Mouse (Mus musculus) neural tube, embryonic 11.5 days (tissue): Measurements from ENCODE around the gene Barhl2. TPM values are rescaled to one million over a fixed set of nuclear protein-coding genes. Genes with fewer than 3 reads are reported as not detected.

Experiments used
- ATAC-seq: fragments of 200-750 bp; cut with Nextera tagmentation; 2 replicates; pipeline ENCODE4 v1.8.0; 2017; ENCODE audit warnings: moderate number of reproducible peaks, mild to moderate bottlenecking, moderate TSS enrichment, moderate library complexity; ENCODE audit not compliant: insufficient read depth, low FRiP score, low TSS enrichment
- DNase-seq: peaks from one replicate; pipeline ENCODE4 v3.0.0-alpha.2; 2015; ENCODE audit warnings: low spot score
- H3K27ac ChIP-seq: fragments of 300-500 bp; sonication (generic); 2 replicates; pipeline ENCODE4 v1.5.1; 2014; ENCODE audit warnings: low read depth, mild to moderate bottlenecking, low read length
- H3K27me3 ChIP-seq: fragments of 300-500 bp; sonication (generic); 2 replicates; pipeline ENCODE4 v1.6.1; 2014; ENCODE audit warnings: mild to moderate bottlenecking, low read length, mixed read lengths; ENCODE audit not compliant: control insufficient read depth, insufficient read depth
- H3K36me3 ChIP-seq: fragments of 300-500 bp; sonication (generic); 2 replicates; pipeline ENCODE4 v1.6.1; 2014; ENCODE audit warnings: mild to moderate bottlenecking, low read length, moderate library complexity, mixed read lengths; ENCODE audit not compliant: control insufficient read depth, insufficient read depth
- H3K4me1 ChIP-seq: fragments of 300-500 bp; sonication (generic); 2 replicates; pipeline ENCODE4 v1.6.1; 2014; ENCODE audit warnings: low read length, mixed read lengths; ENCODE audit not compliant: control insufficient read depth, insufficient read depth
- H3K4me2 ChIP-seq: fragments of 300-500 bp; sonication (generic); 2 replicates; pipeline ENCODE4 v1.6.1; 2014; ENCODE audit warnings: low read depth, mild to moderate bottlenecking, moderate library complexity
- H3K4me3 ChIP-seq: fragments of 300-500 bp; sonication (generic); 2 replicates; pipeline ENCODE4 v1.5.1; 2014; ENCODE audit warnings: low read depth, low read length
- H3K9ac ChIP-seq: fragments of 300-500 bp; sonication (generic); 2 replicates; pipeline ENCODE4 v1.6.1; 2014; ENCODE audit warnings: mild to moderate bottlenecking, low read length
- H3K9me3 ChIP-seq: fragments of 300-500 bp; sonication (generic); 2 replicates; pipeline ENCODE4 v1.6.1; 2016; ENCODE audit warnings: low read length; ENCODE audit not compliant: control insufficient read depth
- WGBS: fragments of 180-500 bp; shearing (Covaris S2); extraction: QIAGEN DNeasy Blood & Tissue Kit; methylation state at CpG from one replicate; pipeline ENCODE4 v1.1.7; 2014; 5-methylcytosine and 5-hydroxymethylcytosine counted together
- polyA plus RNA-seq: library from polyadenylated mRNA; unstranded; fragments of >200 nt; fragmentation: Nextera tagmentation; extraction: Ambion mirVana; gene quantifications from 2 replicates; pipeline ENCODE4 v1.2.1, GENCODE M21; 2014

The Barhl2 gene
- polyA plus RNA-seq: 3.9 and 4.2 TPM in 2 replicates

GRCm38 (mm10) chr5:106457986-106458476 is at the start of gene Barhl2:
Gene Barhl2, minus strand, starts transcription at chr5:106458166.
- WGBS: 0% methylated on average over 40 of the region's 57 CpGs

DNA sequence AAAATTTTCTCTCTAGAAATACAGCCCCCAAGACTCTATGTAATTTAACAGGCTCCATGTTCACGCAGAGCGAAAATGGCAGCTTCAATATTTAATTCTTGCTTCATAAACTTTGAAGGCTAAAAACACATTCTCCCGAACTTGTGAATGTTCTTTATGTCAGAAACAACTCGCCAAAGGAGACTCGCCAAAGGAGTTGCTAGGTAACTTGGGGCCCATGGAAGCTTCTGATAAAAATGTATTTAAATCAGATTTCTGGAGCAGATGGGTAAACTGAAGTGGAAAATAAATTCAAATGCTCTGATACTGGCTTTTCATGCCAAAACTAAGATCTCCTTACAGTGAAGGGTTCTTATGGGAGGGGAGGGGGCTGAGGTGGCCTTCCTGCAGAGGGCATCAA is 48.1 kb upstream of the Barhl2 start:
- Histone ChIP-seq H3K27ac (no peak overlapping the region), H3K4me3 (no peak overlapping the region), H3K27me3 (no peaks in the 10 kb centered on the region), H3K9ac (no peak overlapping the region), H3K4me2 (no peak overlapping the region), H3K9me3 (no peaks in the 10 kb centered on the region), H3K4me1 (0 out of 2 replicates have a peak, but pooled peaks cover 5% of the 10 kb centered on the region), H3K36me3 (no peaks in the 10 kb centered on the region)
- WGBS: 93% methylated on average over 5 of the region's 5 CpGs
- DNase-seq (no peak), ATAC-seq (no peak)

More at GRCm38 (mm10) chr5:106457986-106458476, at the start of gene Barhl2:
- Histone ChIP-seq H3K9me3 (no peaks in the 10 kb centered on the region), H3K9ac (peak within 1 kb of the TSS; percentile 16; the same call in 1 of the 2 replicates), H3K4me1 (no peaks in the 10 kb centered on the region; the same call in 1 of the 2 replicates), H3K36me3 (no peaks in the 10 kb centered on the region), H3K4me3 (peak within 1 kb of the TSS; percentile 44), H3K27ac (0 out of 2 replicates have a peak within 1 kb of the TSS, but pooled peaks have one; percentile 20), H3K27me3 (peaks cover 94% of the 10 kb centered on the region), H3K4me2 (peak within 1 kb of the TSS; percentile 94)
- ATAC-seq: peak; percentile 33; the same call in 1 of the 2 replicates
- DNase-seq: peak; percentile 57

DNA sequence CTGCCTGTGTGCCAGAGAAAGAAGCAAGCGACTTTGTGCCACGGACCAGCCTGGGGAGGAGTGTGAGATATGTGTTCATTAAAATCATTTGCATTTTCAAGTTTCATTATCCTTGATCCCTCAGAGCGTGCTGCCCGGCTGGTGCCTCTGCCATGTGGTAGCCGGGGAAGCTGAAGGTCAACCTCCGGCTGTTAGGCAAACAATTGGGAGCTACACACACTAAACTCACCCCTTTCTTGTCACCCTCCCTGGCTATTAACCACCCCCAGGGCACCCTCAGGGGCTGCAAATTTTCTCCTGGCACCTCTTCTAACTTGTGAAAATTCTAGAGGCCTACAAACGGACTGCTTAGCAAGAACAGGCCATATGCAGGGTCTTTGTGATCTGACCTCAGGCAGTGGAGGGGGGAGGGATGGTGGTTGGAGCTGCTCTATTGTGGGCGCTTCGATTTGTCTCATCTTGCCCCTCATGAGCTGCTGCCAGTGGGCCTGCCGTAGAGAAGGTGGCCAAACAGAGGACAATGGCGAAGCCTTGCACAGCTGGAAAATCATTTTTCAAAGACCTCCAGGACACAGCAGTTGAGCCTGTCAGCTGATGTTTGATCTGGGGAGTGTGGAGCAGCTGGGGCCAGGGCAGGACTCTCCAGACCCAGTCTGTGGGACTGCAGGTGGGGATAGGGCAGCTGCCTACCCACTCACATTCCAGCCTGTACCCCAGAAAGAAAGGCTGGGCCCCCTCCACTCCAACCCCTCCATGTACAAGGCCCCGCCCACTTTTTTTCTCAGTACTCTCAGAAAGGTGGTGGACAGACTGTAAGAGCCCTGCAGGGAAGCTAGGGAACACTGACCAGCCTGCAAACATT is 44.9 kb upstream of the Barhl2 start:
- no peaks in the 10 kb centered on the region for H3K9me3 ChIP-seq
- no peak overlapping the region for H3K9ac ChIP-seq
- 0 out of 2 replicates have a peak, but pooled peaks cover 5% of the 10 kb centered on the region for H3K4me1 ChIP-seq
- H3K27ac ChIP-seq: no peak overlapping the region
- peak; percentile 63; the same call in 1 of the 2 replicates for ATAC-seq
- no peak overlapping the region for H3K4me3 ChIP-seq
- H3K36me3 ChIP-seq: no peaks in the 10 kb centered on the region
- no peak overlapping the region for H3K4me2 ChIP-seq
- DNase-seq: peak; percentile 48
- no peaks in the 10 kb centered on the region for H3K27me3 ChIP-seq
- 37% methylated on average over 12 of the region's 12 CpGs for WGBS

DNA sequence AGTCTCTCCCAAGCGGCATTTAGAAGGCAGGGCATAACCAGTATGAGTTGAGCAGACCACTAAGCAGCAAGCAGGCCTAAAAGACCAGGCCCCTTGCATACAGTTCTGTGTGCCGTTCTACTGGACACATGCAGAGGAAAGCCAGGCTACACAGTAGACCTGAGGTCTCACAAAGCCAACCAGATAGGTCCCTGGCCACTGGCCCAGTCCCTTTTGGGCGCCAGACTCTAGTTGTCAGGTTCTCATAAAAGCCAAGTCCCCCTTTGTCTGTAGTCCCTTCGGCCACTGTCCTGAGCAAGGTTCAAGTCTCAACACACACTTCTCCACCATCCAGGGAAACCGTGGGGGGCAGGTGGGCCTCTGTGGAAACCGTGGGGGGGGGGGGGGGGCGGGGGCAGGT is 44.3 kb upstream of the Barhl2 start:
- H3K9me3 ChIP-seq: no peaks in the 10 kb centered on the region
- no peak overlapping the region for H3K4me3 ChIP-seq
- no peak overlapping the region for H3K4me2 ChIP-seq
- WGBS: 84% methylated on average over 5 of the region's 7 CpGs
- 0 out of 2 replicates have a peak, but pooled peaks cover 5% of the 10 kb centered on the region for H3K4me1 ChIP-seq
- no peaks in the 10 kb centered on the region for H3K27me3 ChIP-seq
- H3K36me3 ChIP-seq: no peaks in the 10 kb centered on the region
- peak; percentile 6; the same call in 1 of the 2 replicates for ATAC-seq
- H3K27ac ChIP-seq: no peak overlapping the region
- DNase-seq: no peak
- H3K9ac ChIP-seq: no peak overlapping the region

GRCm38 (mm10) chr5:106491771-106492170 is 33.8 kb upstream of the Barhl2 start:
- ATAC-seq (no peak), DNase-seq (no peak)
- 67% methylated on average over 8 of the region's 8 CpGs for WGBS

DNA sequence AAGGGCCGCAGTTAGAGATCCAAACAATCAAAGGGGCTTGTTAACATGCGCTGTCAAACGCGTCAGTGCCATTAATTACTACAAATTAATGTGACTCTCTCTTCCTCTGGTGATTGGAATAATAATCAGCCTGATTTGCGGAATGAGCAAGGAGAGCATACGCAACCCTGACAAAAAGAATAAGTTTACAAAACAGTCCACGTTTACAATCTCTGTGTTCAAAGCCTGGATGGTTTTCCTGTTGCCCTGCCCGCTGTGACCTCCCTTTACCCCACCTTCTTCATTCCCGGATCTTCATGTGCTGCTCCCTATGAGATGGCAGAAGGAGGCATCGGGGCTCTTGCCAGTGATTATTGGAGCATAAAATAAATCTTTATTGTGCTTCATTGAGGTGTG is 14.1 kb upstream of the Barhl2 start:
- ATAC-seq (no peak), DNase-seq (no peak)
- 0 out of 2 replicates have a peak, but pooled peaks cover 3% of the 10 kb centered on the region for H3K4me1 ChIP-seq
- no peak overlapping the region for H3K27ac ChIP-seq
- WGBS: 3% methylated on average over 10 of the region's 10 CpGs
- no peaks in the 10 kb centered on the region for H3K36me3 ChIP-seq
- H3K27me3 ChIP-seq: peaks cover 63% of the 10 kb centered on the region
- no peaks in the 10 kb centered on the region for H3K9me3 ChIP-seq
- H3K4me2 ChIP-seq: no peak overlapping the region
- no peak overlapping the region for H3K9ac ChIP-seq
- no peak overlapping the region for H3K4me3 ChIP-seq

More at GRCm38 (mm10) chr5:106491771-106492170, 33.8 kb upstream of the Barhl2 start:
- H3K4me1 ChIP-seq: no peaks in the 10 kb centered on the region
- H3K27ac ChIP-seq: no peak overlapping the region
- no peaks in the 10 kb centered on the region for H3K27me3 ChIP-seq
- no peaks in the 10 kb centered on the region for H3K9me3 ChIP-seq
- H3K4me3 ChIP-seq: no peak overlapping the region
- no peaks in the 10 kb centered on the region for H3K36me3 ChIP-seq
- H3K4me2 ChIP-seq: no peak overlapping the region
- H3K9ac ChIP-seq: no peak overlapping the region

GRCm38 (mm10) chr5:106471235-106472104 is 13.5 kb upstream of the Barhl2 start:
- Histone ChIP-seq H3K9ac (no peak overlapping the region), H3K4me2 (no peak overlapping the region)
- DNase-seq: peak; percentile 33

DNA sequence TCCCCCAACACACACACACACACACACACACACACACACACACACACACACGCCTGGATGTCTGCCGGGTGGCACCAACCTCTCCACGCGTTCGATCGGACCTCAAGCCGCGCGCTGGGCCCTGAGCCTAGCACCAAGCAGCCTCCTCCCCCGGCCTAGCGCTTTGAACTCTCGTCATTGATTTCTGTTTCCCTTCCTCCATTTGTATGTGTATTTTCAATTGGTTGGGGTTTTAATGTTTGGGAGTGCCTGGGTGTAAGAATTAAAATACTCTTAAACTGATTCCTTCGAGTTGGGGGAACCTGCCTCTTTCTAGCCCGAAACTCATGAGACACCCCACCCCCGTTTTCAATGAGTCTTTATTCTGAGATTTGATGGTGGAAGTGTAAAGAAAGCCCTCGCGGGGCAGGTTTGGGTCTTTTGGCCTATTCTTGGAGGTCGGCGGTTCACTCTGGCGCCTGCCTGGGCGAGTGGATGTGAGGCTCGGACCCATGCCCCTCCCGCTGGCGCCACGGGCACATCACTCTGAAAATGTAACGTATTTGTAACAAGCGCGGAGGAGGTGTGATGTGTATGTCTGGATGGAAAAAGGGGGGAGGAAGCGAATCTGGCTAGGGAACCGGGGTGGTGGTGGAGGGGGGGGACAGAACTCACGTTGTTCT is 7.3 kb upstream of the Barhl2 start:
- Histone ChIP-seq H3K36me3 (no peaks in the 10 kb centered on the region), H3K4me2 (no peak overlapping the region), H3K27me3 (peaks cover 97% of the 10 kb centered on the region), H3K4me3 (no peak overlapping the region), H3K27ac (0 out of 2 replicates have a peak overlapping the region, but pooled peaks have one; percentile 14), H3K9me3 (no peaks in the 10 kb centered on the region), H3K4me1 (0 out of 2 replicates have a peak, but pooled peaks cover 3% of the 10 kb centered on the region), H3K9ac (no peak overlapping the region)
- ATAC-seq (no peak), DNase-seq (no peak)
- WGBS: under 1% methylated on average over 31 of the region's 31 CpGs

More at GRCm38 (mm10) chr5:106471235-106472104, 13.5 kb upstream of the Barhl2 start:
- ATAC-seq: no peak
- no peak overlapping the region for H3K27ac ChIP-seq
- no peaks in the 10 kb centered on the region for H3K9me3 ChIP-seq
- no peaks in the 10 kb centered on the region for H3K36me3 ChIP-seq
- WGBS: 8% methylated on average over 13 of the region's 13 CpGs
- 0 out of 2 replicates have a peak, but pooled peaks cover 3% of the 10 kb centered on the region for H3K4me1 ChIP-seq
- no peak overlapping the region for H3K4me3 ChIP-seq
- H3K27me3 ChIP-seq: peaks cover 69% of the 10 kb centered on the region
